Mouse (Mus musculus) ES-E14 (cell line): Measurements from ENCODE around the gene Enah.

Experiments used
- CHD2 ChIP-seq: IDR thresholded peaks from 2 replicates; pipeline ENCODE4 v1.6.1; 2014; ENCODE audit warnings: mild to moderate bottlenecking, low read depth, low read length, inconsistent platforms
- HCFC1 ChIP-seq: IDR thresholded peaks from 2 replicates; pipeline ENCODE4 v1.6.1; 2012; ENCODE audit warnings: low read length, inconsistent platforms, borderline replicate concordance; ENCODE audit not compliant: insufficient read depth
- MAFK ChIP-seq: IDR thresholded peaks from 2 replicates; pipeline ENCODE4 v1.6.1; 2014; ENCODE audit warnings: mild to moderate bottlenecking, low read depth, low read length, inconsistent platforms; ENCODE audit not compliant: insufficient read depth
- ZNF384 ChIP-seq: IDR thresholded peaks from 2 replicates; pipeline ENCODE4 v1.6.1; 2012; ENCODE audit warnings: low read depth, low read length, inconsistent platforms

DNA sequence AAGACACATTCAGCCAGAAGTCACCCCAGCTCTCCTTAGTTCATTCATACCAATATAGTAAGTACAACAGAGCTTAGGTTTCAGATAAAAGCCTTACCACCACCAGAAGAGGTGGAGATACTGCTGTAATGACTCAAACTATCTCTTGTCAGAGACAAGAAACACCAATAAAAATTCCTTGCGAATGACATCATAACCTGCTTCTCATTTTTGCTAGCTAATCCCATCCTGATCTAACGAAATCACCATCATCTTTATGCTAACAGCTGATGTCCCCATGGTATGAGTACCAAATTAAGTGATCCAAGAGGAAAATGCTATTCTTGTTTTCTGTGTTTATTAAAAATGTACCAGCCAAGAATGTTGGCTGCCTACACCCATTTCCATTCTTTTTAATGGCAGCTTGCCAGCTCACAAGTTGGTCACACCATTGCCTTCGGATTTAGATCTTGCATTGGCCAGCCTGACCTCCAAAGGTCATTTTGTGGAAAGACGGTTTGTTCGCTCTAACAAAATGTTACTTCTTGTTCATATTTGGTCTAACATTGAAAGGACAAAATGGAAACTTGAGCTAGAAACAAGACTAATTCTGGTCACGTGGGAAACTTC, 2.0 kb upstream of the Enah start:
- TF ChIP-seq MAFK (no peak), ZNF384 (no peak), CHD2 (no peak), HCFC1 (no peak)
